Mouse (Mus musculus) stomach, postnatal 0 days (tissue): Measurements from ENCODE around the gene Ube2r2. TPM values are rescaled to one million over a fixed set of nuclear protein-coding genes. Genes with fewer than 3 reads are reported as not detected.

Experiments
- ATAC-seq: fragments of 200-750 bp; cut with Nextera tagmentation; 2 replicates; pipeline ENCODE4 v1.8.0; 2017; ENCODE audit not compliant: low FRiP score, low TSS enrichment
- DNase-seq: peaks from one replicate; pipeline ENCODE4 v3.0.0-alpha.2; 2016; ENCODE audit warnings: low spot score
- H3K27ac ChIP-seq: fragments of 300-500 bp; sonication (generic); replicated peaks from 2 replicates; pipeline ENCODE4 v1.5.1; 2014; ENCODE audit warnings: mild to moderate bottlenecking, control low read depth
- H3K27me3 ChIP-seq: fragments of 300-500 bp; sonication (generic); 2 replicates; pipeline ENCODE4 v1.6.1; 2014; ENCODE audit warnings: low read length; ENCODE audit not compliant: control insufficient read depth, insufficient read depth
- H3K36me3 ChIP-seq: fragments of 300-500 bp; sonication (generic); 2 replicates; pipeline ENCODE4 v1.6.1; 2014; ENCODE audit warnings: low read length, mixed read lengths; ENCODE audit not compliant: control insufficient read depth, insufficient read depth
- H3K4me1 ChIP-seq: fragments of 300-500 bp; sonication (generic); replicated peaks from 2 replicates; pipeline ENCODE4 v1.6.1; 2014; ENCODE audit warnings: antibody characterized with exemption; ENCODE audit not compliant: control insufficient read depth, insufficient read depth
- H3K4me2 ChIP-seq: fragments of 300-500 bp; sonication (generic); replicated peaks from 2 replicates; pipeline ENCODE4 v1.6.1; 2014; ENCODE audit warnings: low read depth, mild to moderate bottlenecking, control low read depth, moderate library complexity
- H3K4me3 ChIP-seq: fragments of 300-500 bp; sonication (generic); 2 replicates; pipeline ENCODE4 v1.5.1; 2014; ENCODE audit warnings: low read depth, low read length, control low read depth
- H3K9ac ChIP-seq: fragments of 300-500 bp; sonication (generic); 2 replicates; pipeline ENCODE4 v1.6.1; 2014; ENCODE audit warnings: mild to moderate bottlenecking, low read length, control low read depth, mixed read lengths
- H3K9me3 ChIP-seq: fragments of 300-500 bp; sonication (generic); 2 replicates; pipeline ENCODE4 v1.6.1; 2016; ENCODE audit warnings: low read length; ENCODE audit not compliant: control insufficient read depth
- CTCF ChIP-seq: IDR thresholded peaks from 2 replicates; pipeline ENCODE4 v1.5.1; 2016; ENCODE audit warnings: antibody characterized with exemption, low read depth, mild to moderate bottlenecking, moderate library complexity
- EP300 ChIP-seq: optimal IDR thresholded peaks from 2 replicates; pipeline ENCODE3; 2016; ENCODE audit warnings: antibody characterized with exemption
- WGBS: fragments of 180-500 bp; shearing (Covaris S2); extraction: QIAGEN DNeasy Blood & Tissue Kit; methylation state at CpG from one replicate; pipeline ENCODE4 v1.1.7; 2014; 5-methylcytosine and 5-hydroxymethylcytosine counted together
- polyA plus RNA-seq: library from polyadenylated mRNA; unstranded; fragments of >200 nt; fragmentation: Nextera tagmentation; extraction: Ambion mirVana; gene quantifications from 2 replicates; pipeline ENCODE4 v1.2.1, GENCODE M21; 2015

Ube2r2 gene
- polyA plus RNA-seq, 1 experiment from 2014 or later, result 76.3 TPM

- H3K4me2 ChIP-seq, result no peak overlapping the region
- TF ChIP-seq CTCF (no peak), EP300 (no peak)
- DNase-seq, result no peak
- no peaks in the 10 kb centered on the region for H3K27me3 ChIP-seq
- H3K9me3 ChIP-seq, result no peaks in the 10 kb centered on the region
- no peak overlapping the region for H3K4me3 ChIP-seq
- no peaks in the 10 kb centered on the region for H3K4me1 ChIP-seq
- no peak overlapping the region for H3K27ac ChIP-seq
- no peak overlapping the region for H3K9ac ChIP-seq
- ATAC-seq, result no peak
- WGBS, result 93% methylated on average over 7 of the region's 7 CpGs
- H3K36me3 ChIP-seq, result no peaks in the 10 kb centered on the region
Measured at GRCm38 (mm10) chr4:41151186-41151585, 15.6 kb downstream of the Ube2r2 start.

- ATAC-seq, result 0 out of 2 replicates have a peak, but pooled peaks have one; percentile 59
Measured at GRCm38 (mm10) chr4:41153146-41153545, 17.6 kb downstream of the Ube2r2 start.

GRCm38 (mm10) chr4:41156961-41157360, 21.4 kb downstream of the Ube2r2 start:
- TF ChIP-seq EP300 (no peak), CTCF (no peak)
- DNase-seq (no peak), ATAC-seq (no peak)
- WGBS, result 66% methylated on average over 9 of the region's 9 CpGs
- no peaks in the 10 kb centered on the region for H3K9me3 ChIP-seq
- H3K27me3 ChIP-seq, result no peaks in the 10 kb centered on the region
- no peaks in the 10 kb centered on the region for H3K36me3 ChIP-seq
- no peak overlapping the region for H3K9ac ChIP-seq
- 0 out of 2 replicates have a peak, but pooled peaks cover 2% of the 10 kb centered on the region for H3K4me1 ChIP-seq
- H3K4me2 ChIP-seq, result no peak overlapping the region
- H3K27ac ChIP-seq, result no peak overlapping the region
- no peak overlapping the region for H3K4me3 ChIP-seq

More at GRCm38 (mm10) chr4:41153146-41153545, 17.6 kb downstream of the Ube2r2 start:
- H3K9ac ChIP-seq, result no peak overlapping the region
- TF ChIP-seq CTCF, result no peak
- TF ChIP-seq EP300, result no peak
- no peak overlapping the region for H3K4me3 ChIP-seq
- no peak for DNase-seq
- 54% methylated on average over 3 of the region's 3 CpGs for WGBS
- H3K4me2 ChIP-seq, result no peak overlapping the region
- 0 out of 2 replicates have a peak, but pooled peaks cover 2% of the 10 kb centered on the region for H3K4me1 ChIP-seq
- no peaks in the 10 kb centered on the region for H3K27me3 ChIP-seq
- no peaks in the 10 kb centered on the region for H3K9me3 ChIP-seq
- no peaks in the 10 kb centered on the region for H3K36me3 ChIP-seq
- no peak overlapping the region for H3K27ac ChIP-seq

- Histone ChIP-seq H3K9ac (no peak overlapping the region), H3K36me3 (no peaks in the 10 kb centered on the region), H3K9me3 (no peaks in the 10 kb centered on the region), H3K4me1 (0 out of 2 replicates have a peak, but pooled peaks cover 2% of the 10 kb centered on the region), H3K27me3 (no peaks in the 10 kb centered on the region), H3K4me2 (no peak overlapping the region), H3K27ac (no peak overlapping the region), H3K4me3 (no peak overlapping the region)
- TF ChIP-seq CTCF (no peak), EP300 (no peak)
- no peak for DNase-seq
- 96% methylated on average over 1 of the region's 1 CpGs for WGBS
- ATAC-seq, result no peak
Measured at GRCm38 (mm10) chr4:41158251-41158650, 22.7 kb downstream of the Ube2r2 start.

- Histone ChIP-seq H3K36me3 (no peaks in the 10 kb centered on the region), H3K27me3 (no peaks in the 10 kb centered on the region), H3K4me1 (0 out of 2 replicates have a peak, but pooled peaks cover 2% of the 10 kb centered on the region), H3K4me2 (no peak overlapping the region), H3K4me3 (no peak overlapping the region), H3K9me3 (no peaks in the 10 kb centered on the region), H3K27ac (no peak overlapping the region), H3K9ac (no peak overlapping the region)
- 98% methylated on average over 3 of the region's 3 CpGs for WGBS
- DNase-seq (no peak), ATAC-seq (no peak)
- TF ChIP-seq EP300, result no peak
- no peak for TF ChIP-seq CTCF
Measured at GRCm38 (mm10) chr4:41161232-41161631, 25.7 kb downstream of the Ube2r2 start.

GRCm38 (mm10) chr4:41164974-41165373, 29.4 kb downstream of the Ube2r2 start:
- Histone ChIP-seq H3K4me1 (no peaks in the 10 kb centered on the region), H3K27ac (no peak overlapping the region; the same call in 1 of the 2 replicates), H3K36me3 (no peaks in the 10 kb centered on the region), H3K9me3 (no peaks in the 10 kb centered on the region), H3K4me2 (no peak overlapping the region), H3K4me3 (no peak overlapping the region), H3K9ac (no peak overlapping the region), H3K27me3 (no peaks in the 10 kb centered on the region)
- ATAC-seq (no peak), DNase-seq (no peak)
- TF ChIP-seq CTCF (no peak), EP300 (no peak)
- WGBS, result 26% methylated on average over 2 of the region's 2 CpGs
